Mouse (Mus musculus) forelimb bud, embryonic 11.5 days (tissue): Measurements from ENCODE around the gene Evl.
"Not testable (repeated sequence)": the region's sequence is repeated elsewhere in the genome, so short reads cannot be mapped to it uniquely, and the experiment has no call there.

Source experiments
- DNase-seq: peaks from one replicate; pipeline ENCODE4 v3.0.0-alpha.2; 2012; ENCODE audit warnings: low read depth, low spot score

The Evl gene

DNA sequence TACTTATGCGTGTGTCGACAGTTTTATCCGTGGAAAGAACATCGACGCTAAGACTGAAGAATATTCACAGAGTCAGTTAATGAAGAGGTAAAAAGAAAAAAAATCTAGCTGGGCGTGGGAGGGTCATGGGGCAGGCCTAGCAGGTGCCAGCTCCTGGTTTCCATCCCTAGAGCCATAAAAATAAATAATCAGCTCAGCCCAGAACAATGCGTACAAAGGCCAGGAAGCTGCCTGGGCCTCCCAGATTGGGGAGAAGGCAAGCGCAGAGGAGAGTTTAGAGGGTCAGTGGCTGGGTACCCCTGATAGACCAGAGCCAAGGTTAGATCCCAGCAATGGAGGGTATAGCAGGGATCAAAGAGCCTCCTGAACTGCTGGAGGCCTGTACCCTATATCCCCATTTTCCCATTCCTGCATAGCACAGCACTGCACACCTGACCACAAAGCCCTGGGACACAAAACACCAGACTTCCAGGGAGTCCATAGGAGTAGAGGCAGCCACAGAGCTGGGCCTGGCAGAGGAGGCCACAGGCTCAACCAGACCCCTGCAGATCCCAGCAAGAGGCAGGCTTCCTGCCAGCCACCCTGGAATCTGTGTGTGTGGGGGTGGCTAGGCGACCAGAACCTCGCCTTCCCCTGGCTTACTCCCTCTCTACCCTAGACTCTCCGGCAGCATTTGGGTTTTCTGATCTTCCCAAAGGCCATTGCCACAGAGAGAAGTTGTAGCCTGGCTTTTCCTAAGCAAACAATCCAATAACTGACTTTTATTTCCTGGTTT lies 144.4 kb downstream of the Evl start:
- DNase-seq: no peak

DNA sequence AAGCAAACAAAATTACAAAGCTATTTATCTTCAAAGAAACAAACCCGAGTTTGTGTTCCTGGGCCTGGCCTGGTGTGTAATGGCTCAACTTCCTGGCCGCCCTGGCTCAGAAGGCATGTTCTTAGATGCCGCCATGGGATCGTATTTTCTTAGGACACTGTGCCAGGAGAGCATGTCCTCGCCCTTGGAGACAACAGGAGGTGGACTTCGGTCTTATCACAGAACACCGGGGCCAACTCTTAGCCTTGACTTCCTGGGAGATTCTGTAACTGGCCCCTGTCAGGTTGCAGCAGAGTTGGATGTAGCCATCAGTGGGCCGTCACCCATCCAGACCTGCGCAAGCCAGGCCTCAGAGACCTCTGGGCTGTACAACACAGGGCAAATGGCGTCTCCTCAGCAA lies 145.1 kb downstream of the Evl start:
- DNase-seq: no peak

DNA sequence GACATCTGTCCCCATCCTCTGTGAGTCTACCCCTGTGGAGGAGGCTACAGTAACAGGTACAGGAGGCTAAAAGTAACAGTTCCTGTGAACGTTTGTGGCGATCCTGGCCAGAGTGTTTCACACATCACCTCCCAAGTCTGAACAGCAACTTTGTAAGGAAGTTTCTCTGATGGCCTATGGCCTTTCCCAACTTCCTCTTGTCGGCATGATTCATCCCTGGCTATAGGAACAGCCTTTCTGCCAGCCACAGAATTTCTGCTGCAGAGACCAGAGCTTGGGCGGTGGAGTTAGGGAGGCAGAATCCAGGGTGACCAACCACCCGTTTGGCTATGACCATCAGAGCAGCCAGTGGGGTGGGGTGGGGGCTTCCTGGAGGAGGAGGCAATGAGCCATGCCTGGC lies 145.5 kb downstream of the Evl start:
- no peak for DNase-seq

DNA sequence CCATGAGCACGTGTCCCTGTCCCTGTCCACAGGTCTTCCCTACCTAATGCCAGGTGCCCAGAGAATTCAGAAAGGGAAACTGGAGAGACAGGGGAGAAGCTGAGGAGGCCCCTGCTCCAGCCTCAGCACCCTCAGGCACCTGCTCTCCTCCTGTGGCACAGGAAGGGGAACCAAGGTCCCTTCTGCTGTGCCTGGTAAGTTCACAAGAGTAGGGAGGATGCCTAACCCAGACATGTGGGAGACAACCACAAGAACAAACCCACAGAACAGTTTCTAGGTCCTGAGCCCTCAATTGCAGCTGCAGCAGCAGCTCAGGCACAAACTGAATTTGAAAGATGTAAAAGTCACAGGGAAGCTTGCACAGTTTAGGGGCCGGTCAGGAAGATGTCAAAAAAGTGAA lies 146.7 kb downstream of the Evl start:
- no peak for DNase-seq

DNA sequence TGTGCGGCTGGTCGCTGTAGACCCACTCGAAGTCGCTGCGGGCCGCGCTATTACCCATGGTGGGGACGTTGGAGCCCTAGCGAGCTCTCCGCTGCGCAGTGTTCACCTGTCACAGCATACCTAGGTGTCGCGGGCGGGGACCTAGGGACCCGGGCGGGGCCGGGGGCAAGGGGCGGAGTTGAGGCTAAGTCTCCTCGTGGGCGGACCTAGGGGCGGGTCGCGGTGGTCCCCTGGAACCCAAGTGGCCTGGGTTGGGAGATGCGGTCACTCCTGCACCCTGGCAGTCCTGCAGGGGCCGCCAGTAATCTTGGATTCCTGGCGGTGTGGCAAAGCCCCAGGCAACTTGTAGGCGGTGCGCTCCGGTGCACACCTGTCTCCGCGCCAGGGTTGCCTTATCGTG lies 147.7 kb downstream of the Evl start, which contains the start of gene Degs2:
Gene Degs2 (minus strand): TSS at position 131 of the 400 bp plus-strand sequence.
- DNase-seq: no peak

DNA sequence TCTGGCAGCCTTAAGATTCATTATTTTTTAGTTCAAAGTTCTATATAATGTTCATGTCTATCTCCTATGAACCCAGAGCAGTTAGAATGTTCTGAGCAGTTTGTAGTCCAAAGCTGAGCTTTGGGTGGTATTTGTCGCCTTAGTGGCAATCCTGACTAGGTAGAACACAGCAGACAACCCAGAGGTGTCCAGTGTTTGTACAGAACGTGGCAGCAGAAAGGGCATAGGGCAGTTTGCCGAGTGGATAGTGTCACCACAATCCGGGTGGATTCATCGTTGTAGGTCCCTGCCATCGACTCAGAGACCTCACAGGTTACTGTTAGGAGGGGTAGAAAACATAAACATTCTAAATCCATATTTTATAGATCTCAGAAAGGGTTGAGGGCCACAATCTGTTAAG lies 151.0 kb downstream of the Evl start:
- DNase-seq: no peak

DNA sequence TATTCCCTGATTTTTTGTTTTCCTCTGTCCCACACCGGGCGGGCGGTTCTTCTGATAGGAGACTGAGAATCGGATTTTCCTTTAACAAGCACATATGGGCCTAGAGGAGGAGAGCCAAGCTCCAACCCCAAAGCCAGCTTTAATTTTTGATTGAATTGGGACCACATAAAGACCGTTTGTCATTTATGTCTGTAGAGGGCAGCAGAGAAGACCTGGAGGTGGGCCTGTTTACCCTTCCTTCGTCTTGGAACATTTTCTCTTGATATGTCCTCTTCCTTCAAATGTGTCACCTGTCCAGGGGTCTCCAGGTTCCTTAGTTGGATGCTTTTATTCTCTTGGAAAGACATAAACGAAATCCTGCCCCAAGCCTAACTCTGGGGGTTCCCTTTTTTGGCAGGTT lies 151.6 kb downstream of the Evl start:
- DNase-seq: no peak

DNA sequence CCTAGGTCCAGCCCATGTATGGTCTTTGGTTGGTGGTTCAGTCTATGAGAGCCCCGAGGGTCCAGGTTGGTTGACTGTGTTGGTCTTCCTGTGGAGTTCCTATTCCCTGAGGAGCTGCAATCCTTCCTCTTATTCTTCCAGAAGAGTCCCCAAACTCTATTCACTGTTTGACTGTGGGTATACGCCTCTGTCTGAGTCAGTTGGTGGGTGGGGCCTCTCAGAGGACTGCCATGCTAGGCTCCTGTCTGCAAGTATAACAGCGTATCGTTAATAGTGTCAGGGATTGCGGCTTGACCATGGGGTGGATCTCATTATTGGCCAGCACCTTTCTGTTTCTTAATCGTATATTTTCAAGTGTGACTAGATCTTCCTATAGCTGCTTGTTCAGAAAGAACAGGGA lies 154.9 kb downstream of the Evl start:
- no peak for DNase-seq

DNA sequence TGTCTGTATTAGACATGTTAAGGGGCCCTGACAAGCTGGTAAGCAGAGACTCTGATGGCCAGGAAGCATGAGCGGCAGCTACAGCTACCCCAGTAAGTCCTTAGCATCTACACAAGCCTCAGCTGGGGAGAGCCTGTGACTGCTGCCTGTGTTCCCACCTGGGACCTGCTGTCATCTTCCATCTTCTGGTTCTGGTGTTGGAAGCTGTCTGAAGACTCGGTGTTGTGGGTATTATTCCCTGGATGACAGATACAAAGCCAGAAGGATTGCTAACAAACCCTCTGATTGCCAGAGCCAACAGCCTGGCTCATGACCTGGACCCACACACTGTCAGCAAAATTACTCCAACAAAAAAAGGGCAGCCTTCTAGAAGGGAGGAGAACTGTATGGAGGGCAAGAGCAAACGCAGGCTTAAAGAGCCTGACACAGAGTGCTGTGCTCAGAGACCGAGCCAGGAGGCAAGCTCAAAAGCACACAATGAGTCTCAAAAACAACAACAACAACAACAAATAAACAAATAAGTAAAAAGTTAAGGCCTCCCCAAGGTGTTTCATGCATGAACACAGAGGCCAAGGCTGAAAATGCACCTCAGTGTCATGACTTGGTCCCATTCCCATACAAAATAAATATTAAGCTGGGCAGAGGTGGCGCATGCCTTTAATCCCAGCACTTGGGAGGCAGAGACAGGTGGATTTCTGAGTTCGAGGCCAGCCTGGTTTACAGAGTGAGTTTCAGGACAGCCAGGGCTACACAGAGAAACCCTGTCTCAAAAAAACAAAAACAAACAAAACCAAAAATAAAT lies 155.6 kb downstream of the Evl start:
- DNase-seq: no peak

DNA sequence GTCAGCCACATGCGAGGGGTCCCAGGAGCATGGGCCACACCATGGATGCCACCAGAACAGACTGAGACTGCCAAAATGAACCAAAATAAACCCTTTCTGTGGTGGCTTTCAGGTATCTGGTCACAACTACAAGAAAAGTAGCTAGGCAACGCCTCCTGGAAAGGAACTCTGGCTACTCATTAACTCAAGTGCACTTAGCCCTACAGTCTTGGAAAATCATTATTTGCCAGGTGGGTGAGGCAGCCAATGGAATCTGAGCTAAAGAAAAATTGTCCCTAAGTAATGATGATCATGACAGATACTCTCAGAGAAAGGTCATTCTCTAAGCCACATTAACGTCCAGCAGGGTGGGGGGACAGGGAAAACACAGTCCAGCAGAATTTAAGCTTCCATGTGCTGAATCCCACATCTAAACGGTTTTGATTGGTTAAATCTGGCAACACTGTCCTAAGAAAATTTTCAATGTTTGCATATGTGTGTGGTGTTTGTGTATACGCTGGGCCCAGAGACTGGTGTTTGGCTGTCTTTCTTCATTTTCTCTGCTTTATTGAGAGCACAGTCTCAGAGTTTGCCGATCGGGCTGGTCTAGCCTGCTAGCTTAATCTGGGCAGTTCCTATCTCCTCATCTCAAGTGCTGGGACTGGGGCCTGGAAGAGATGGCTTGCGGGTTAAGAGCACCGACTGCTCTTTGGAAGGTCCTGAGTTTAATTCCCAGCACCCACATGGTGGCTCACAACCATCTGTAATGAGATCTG lies 156.5 kb downstream of the Evl start:
- no peak for DNase-seq

DNA sequence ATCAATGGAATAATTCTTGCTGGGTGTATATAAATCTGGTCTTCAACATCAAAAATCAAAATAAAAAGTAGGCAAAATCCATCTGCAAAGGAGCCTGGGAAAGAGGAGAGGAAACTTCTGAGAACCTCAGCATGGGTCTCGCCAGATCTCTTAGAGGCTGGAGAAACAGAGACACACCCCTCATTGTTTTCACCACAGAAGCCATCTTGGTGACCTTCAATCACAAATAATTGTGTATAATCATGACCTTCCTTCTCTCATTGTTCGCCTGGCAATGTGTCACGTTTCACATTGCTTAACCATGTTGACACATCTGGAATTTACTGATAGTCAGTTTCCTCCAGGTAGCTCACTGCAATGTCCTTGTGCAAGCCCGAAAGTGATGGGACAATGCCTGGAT lies 158.0 kb downstream of the Evl start:
- no peak for DNase-seq

DNA sequence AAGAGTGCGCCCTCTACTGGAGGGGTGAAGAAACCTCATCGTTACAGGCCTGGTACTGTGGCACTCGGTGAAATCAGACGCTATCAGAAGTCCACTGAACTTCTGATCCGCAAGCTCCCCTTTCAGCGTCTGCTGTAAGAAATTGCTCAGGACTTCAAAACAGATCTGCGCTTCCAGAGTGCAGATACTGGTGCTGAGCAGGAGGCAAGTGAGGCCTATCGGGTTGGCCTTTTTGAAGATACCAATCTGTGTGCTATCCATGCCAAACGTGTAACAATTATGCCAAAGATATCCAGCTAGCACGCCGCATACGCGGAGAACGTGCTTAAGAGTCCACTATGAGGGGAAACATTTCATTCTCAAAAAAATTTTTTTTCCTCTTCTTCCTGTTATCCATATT lies 159.5 kb downstream of the Evl start:
- DNase-seq: not testable (repeated sequence)

DNA sequence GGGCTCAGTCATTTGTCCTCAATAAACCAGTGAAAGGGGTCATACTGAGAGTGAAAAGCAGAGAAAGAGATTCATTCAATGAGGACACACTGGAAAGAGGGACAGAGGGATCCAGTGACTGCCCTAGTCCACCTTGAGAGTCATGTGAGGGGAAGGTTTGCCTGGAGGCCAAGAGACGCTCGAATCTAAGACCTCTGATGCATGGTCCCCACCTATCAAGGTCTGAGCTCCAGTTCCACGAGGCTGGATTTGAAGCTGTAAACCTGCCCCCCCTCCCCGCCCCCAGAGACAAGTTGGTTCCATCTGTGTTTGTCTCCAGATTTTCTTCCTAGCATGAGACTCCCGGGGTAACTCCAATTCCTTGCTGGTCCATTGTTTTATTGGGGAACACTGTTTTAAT lies 161.3 kb downstream of the Evl start:
- no peak for DNase-seq

DNA sequence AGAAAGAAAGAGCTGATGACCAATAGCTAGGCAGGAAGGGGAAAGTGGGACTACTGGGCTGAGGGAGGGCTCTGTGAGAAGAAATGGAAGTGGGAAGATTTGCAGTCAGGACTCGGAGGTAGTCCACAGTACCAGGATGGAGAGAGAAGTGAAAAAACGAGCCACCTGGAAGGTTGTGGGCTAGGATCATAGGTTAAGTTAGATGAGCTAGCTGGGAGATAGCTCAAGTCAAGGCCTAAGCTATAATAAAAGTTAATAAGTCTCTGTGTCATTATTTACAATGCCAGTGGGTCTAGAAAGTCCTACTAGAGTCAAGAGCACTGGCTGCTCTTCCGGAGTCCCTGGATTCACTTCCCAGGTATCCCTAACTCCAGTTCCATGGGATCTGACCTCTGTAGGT lies 164.0 kb downstream of the Evl start:
- no peak for DNase-seq

DNA sequence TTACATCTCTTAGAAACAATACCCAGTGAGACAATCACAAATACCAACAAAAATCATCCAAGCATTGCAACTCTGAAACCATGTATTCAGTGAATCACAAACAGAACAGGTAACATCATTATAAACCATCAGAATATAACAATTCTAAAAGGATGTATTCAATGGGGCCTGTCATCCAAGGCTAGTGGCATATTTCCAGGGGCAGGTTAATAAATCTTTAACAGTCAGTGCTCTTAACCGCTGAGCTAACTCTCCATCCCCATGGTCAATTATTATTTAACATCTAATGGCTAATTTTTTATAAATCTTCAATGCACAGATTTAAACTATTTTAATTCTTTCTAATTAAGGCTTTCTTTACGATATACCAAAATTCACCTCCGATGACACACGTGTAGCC lies 167.9 kb downstream of the Evl start:
- no peak for DNase-seq

DNA sequence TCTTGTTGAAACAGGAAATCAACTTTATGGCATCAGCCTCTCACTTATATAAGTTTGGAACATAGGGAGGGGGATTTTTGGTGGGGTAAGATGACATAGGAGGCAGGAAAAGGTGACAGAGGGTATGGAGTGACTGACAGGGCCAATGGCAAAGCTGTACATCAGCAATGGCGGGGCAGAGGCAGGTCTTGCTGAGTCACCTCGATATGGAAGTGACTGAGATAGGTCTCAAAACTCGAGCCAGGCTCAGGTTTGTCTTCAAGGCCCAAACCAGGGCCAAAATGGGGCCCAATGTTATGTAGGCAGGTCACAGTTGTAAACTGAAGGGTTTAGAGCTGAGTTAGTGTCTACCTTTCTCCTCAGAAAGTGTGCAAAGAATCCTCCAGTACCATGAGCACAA lies 169.3 kb downstream of the Evl start:
- no peak for DNase-seq

DNA sequence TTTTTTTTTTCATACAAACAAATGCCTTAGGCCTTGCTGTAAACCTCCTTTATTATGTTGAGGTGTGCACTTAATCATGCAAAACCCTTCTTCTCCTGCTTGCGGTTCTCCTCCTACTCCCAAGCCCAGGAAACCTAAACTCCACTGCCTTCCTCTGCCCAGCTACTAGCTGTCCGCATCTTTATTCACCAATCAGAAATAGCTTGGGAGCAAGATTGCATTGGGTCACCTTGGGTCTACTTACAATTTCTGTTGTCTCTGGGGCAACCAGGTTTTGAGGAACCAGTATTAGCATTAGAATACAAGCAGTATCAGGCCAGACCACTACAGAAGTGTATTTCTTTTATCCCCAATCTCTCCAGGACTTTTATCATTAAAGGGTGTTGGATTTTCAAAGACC lies 179.9 kb downstream of the Evl start:
- no peak for DNase-seq

DNA sequence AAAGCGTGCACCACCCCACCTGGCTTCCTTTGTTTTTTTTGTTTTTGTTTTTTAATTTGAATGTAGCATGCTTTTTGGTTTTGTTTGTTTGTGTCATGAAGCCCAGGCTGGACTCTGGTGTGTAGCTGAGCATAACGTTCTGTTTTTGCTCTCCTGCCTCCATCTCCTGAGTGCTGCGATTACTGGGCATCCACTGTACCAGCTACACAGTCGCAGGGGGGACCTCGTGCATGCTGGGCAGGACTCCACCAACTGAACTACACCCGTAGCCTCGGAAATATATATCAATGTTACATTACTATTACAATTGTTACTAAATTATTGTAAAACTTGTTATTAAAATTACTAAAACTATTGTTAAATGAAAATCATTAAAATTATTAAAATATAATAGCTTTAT lies 183.3 kb downstream of the Evl start:
- no peak for DNase-seq
